Mouse (Mus musculus): Measurements from ENCODE around the gene Dixdc1.

Gene Dixdc1

DNA sequence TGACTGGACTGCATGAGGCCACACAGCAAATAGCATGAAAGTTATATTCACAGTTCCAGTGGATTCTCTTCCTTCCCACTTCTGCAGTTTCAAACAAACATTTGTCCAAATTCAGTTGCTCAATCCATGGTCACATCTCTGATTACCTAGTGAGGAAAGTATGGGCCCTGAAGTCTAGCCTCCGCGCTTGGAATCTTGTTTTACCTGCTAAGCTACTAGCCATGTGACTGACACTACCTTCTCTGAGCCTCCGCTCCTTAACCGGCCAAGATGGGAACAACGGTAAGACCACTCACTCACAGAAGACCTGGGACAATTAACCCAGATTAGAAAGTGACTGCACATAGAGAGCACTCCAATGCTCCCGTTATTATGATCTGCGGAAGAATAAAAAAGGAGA, 6.5 kb upstream of the Dixdc1 start:
- no peak for DNase-seq (ENCODE audit: low read depth, low spot score)

DNA sequence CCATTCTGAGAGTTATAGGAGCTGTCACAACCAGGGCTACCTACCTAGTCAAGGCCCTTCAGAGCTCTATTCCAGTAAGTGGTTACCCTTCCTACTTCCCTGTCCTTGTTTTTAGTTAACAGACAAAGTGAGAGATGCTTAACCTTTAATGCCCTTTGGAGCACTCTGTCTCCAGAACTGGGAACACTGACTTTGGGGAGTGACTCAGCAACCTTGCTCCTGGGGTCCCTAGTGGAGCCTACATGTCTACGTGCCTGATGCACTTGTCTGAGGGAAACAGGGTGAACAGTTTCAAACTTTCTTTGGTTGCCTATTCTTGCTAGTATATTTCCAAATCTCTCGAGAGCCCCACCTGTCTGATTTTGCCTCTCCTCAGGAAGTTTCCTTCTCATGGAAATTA, 3.4 kb upstream of the Dixdc1 start:
- DNase-seq (ENCODE audit: low read depth, low spot score): no peak

DNA sequence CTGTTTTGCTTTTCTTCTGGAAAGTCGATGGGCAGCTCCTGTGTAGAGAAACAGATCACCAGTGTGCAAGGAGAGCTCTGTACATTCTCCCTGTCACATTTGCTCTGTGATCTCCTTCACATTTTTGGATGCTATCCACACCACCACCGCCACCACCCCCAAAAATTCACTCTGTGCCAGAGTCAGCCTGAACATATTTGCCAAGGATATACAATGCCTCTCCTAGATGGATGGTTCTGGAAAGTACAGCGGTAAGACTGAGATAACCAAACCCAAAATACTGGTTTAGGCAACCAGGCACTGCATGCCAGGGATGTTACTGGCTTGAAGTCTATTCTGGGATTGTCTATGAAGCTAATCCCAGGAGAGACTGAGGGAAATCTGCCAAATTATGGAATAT, 2.9 kb upstream of the Dixdc1 start:
- DNase-seq (ENCODE audit: low read depth, low spot score): no peak

DNA sequence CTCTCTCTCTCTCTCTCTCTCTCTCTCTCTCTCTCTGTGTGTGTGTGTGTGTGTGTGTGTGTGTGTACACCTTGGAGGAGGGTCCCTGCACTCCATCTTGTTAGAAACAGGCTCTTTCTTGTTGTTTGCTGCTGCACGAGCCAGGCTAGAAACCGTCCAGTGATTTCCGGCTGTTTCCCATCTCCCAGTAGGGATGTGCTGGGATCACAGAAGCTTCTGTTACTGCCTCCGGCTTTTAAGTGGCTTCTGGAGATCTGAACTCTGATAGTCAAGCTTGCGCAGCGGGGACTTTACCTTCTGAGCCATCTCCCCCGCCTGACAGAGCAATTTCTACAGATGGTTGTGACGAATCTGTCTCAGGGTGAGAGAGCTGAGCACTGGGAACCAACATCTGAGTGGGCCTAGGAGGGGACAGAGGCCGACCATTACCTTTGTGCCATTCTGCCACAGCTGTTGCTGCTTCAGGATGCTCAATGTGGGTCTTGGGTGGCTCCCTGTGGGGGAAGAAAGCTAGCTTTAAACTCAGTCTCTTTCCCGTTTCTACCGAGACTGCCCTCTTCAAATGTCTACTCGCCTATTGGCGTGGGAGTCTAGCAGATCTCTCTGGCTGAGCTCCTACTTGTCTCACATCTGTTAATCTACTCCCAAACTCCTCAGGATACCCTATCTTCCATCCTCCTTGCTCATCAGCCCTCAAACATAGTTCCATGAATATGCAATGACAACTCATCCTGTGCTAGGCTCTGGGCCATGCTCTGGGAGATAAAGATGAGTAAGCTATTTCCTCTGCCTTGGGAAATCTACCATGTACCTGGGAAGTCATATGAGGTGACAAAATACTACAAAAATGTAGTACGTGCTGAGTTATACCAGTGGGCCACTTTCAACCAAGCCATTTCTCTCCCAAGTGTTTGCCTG, 1.8 kb upstream of the Dixdc1 start:
- DNase-seq (ENCODE audit: low read depth, low spot score): peak; percentile 48

DNA sequence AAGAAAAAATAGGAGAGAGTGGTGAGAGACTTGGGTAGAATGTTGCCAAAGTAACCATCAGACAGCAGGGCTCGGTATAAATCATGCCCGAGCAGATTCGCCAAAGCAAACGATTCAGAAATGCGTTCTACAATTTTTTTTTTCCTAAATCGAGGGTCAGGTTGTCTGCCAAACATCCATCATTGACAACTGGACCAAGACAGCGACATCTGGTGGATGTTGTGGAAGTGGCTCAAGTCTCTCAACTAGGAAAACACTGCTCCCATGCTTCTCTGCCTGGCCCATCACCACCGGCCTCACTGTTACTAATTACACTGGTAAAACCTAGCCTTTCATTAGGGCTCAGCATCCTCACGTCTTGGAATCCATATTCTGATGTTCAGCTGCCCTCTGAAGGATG, 4.3 kb downstream of the Dixdc1 start:
- no peak for DNase-seq (ENCODE audit: low read depth, low spot score)

DNA sequence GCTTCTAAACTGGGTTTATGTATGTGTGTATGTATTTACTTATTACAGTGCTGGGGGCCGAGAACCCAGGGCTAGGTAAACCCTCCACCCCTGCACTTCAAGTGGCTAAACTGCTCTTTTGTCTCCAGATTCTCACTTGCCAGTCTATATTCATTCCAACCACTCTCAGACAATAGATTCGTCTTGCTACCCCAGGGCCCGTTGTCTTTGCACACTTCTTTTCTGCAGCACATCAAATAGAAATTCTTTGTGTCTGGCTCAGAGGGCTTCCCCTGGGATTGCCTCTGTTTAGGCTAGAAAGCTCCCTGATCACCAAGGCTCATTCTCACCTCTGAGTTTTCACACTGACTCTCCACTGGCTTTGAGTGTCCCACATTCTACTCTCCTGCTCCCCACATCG, 6.8 kb downstream of the Dixdc1 start:
- DNase-seq (ENCODE audit: low read depth, low spot score): no peak

DNA sequence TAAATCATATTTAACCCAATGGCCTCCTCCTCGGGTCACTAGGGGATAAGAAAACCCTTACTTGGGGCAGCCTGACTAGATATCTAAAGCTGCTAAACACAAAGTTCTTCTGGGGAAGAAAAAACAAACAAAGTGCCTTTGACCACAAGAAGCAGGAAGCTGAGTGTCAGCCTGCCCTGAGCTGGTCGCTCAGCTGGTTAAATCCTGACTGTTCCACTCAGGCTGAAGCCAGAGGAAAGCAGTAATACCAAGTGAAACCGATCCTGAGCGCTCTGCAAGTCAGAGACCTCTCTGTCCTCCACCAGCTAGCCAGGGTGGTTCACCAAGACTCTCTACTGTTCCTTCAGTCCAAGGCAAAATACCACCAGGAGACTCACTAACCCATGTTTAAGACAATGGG, 9.7 kb downstream of the Dixdc1 start:
- no peak for DNase-seq (ENCODE audit: low read depth, low spot score)

DNA sequence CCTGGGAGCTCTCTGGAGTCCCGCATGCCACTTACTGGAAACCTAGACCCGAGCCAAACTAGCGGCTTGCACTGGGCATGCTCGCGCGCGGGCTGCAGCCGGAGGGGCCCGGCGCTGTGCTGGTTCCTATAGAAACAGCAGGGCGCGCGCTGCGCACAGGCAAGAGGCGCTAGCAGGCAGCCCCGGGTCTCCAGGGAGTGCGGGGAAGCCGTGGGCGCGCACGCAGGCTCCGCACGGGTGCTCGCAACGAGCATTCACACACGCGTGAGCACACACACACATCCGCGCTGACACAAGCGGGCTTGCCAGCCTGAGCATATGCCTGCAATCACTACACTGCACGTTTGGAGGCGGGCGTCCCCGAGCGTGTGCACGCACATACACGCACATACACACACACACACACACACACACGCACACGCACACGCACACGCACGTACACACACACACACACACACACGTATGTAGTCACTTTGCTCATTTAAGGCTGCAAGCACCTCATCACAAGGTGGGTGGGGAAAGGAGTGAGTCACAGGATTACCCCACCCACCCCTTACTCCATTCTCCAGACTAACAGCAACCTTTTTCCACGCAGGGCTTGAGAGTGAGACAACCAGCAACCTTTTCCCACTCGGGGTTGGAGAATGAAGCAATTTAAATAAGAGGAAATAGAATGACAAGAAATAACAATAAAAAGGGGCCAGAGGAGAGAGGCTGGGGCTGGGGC, 11.2 kb downstream of the Dixdc1 start:
- peak; percentile 92 for DNase-seq (ENCODE audit: low read depth, low spot score)

DNA sequence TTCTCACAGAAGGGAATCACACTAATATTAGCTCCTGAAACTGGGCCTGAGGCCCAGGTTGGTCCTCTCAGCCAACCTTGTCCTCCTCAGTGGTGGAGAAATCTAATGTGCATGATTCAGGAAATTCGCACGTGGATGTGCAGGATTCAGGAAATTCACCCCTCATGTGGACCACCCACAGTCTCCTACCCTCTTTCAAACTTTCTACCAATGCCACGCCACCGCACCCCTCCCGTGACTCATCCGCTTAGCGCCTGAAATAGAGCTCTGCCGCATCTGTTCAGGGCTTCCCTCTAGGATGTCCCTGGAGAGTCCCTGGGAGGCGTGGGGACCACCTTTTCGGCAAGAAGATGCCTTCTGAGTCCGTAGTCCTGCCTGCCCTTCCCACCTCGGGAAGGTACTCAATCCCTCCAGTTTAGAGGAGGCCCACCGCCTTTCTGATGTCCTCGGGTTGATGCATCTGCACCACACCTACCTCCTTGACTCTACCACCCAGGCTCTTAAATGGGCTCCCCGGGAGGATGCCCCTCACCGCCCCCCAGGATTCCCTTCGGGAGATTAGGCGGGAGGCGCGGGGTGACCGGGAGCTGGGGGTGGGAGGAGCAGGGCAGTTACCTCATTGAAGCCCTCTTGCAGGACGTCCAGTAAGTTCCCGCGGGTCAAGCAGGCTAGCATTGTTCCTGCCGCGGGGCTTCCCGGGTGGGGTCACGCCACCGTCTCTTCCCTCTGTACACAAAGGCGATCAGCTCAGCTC, 12.0 kb downstream of the Dixdc1 start:
- DNase-seq (ENCODE audit: low read depth, low spot score): peak; percentile 67

DNA sequence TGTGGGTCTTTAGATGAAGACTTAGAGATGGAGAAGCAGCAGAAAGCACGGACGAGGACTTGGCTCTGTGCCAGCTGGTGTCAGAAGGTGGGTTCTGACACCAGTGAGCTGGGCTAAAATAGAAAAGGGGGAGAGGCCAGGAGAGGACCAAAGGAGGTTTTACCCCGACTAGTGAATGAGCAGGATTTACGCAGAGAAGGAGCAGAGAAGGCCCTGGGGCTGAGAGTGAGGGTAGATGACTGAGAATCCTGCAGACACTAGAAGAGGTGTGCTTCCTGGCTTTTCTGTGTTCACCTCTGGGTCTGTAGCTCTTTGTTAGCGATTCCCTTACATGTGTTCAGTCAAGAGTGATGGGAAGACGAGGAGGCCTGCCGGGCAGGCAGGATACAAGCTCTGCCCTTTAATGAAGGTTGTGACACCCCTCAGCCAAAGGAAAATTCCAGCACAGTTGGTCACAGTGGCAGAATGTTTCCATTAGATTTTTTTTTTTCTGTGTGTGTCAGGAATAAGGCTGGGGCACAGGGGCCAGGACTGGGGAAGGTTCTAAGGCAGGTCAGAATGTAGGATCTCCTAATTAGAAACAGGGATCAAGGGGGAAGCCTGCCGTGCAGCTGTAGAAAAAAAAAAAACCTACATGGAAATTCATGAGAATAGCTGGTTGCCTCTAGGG, 13.3 kb downstream of the Dixdc1 start:
- DNase-seq (ENCODE audit: low read depth, low spot score): no peak

DNA sequence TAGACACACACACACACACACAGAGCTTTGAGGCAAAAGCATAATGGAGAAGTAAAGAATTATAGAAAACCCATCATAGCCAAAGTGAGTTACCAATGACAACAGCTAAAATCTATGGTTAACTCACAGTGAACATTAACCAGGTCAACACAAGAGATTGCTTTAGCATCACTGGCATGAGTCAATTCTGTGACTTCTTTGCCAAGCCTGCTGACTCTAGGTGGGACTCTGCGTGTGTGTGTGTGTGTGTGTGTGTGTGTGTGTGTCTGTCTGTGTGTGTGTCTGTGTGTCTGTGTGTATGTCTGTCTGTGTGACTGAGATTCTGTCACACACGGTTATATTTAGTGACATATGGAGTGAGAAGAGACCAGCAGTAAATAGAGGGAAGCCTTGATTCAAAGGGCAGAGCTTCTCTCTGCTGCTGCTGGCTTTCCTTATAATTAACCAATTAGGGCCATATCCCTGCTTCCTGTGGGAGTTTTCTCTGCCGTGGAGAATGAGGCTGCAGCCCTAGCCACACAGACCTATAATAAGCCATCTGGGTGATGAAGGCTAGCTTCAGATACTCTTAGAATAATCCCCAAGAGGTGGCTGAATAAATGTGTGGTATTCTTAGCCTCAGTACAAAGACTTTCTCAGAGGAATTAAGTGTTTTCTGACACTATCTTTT, 14.5 kb downstream of the Dixdc1 start:
- no peak for DNase-seq (ENCODE audit: low read depth, low spot score)

DNA sequence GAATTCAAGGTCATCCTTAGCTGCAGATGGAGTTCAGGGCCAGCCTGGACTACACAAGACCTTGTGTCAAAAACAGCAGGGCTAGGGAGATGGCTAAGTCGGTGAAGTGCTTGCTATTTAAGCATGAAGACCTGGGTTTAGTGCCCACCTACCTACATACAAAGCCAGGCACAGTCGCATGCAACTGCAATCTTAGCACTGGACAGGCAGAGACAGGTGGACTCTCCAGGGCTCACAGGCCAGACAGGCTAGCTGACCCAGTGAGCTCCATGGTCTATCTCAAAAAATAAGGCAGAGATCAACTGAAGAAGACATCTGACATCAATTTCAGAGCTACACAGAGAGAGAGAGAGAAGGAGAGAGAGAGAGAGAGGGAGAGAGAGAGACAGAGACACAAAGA, 15.2 kb downstream of the Dixdc1 start:
- DNase-seq (ENCODE audit: low read depth, low spot score): no peak

DNA sequence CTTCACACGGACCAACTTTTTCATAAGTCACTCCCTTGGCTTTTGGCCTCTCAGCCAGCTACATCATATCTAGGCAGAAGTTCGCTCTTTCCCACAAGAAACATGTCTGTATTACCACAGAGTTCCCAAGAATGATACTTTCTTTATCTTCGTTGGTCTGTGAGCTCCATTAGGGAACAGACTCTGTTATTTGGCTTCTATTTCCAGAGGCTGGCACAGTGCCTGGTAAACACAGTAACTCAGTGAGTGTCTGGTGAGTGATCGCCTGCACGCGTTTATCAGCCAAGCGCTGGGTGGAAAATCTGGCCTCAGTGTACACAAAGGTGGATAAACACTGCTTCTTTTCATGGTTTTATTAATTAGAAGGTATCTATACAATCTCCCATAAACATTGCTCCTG, 15.9 kb downstream of the Dixdc1 start:
- DNase-seq (ENCODE audit: low read depth, low spot score): no peak

DNA sequence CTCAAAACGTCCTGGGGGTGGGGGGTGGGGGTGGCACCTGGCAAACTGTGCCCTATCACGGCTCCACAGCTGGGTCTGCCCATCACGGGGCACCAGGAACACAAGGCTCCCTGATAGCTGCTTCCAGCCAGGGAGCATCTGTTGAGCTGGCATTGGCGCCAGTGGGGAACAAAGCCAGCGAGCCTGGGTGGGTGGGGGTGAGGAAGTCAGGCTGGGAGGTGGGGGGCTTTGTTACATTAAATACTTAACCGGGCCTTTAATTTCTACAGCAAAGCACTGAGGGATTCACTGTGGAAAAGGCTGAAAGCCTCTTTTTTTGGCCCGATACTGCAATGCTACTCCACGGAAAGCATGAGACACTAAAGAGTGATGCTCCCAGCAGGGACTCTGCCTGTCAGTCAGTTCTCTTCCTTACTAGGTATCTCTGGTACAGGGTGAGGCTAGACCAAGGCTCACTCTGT, 16.8 kb downstream of the Dixdc1 start:
- DNase-seq (ENCODE audit: low read depth, low spot score): no peak

DNA sequence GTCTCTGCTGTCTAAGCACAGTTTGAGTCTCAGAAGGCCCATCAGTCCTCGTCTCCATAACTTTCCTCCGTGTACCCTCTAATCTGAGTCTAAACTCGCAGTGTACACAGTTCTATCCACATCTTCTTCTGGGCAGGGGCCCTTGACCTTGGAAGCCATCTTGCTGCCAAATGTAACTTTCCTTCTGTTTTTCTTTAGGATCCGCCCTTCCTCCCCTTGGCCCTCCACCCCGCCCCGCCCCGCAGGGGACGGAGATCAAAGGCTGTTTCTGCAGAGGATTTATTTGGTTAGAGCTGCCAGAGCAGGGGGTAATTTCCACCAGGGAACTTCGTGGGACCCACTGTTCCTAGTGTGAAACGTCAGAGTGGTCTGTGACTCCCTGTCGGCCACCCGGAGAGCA, 18.3 kb downstream of the Dixdc1 start:
- no peak for DNase-seq (ENCODE audit: low read depth, low spot score)

DNA sequence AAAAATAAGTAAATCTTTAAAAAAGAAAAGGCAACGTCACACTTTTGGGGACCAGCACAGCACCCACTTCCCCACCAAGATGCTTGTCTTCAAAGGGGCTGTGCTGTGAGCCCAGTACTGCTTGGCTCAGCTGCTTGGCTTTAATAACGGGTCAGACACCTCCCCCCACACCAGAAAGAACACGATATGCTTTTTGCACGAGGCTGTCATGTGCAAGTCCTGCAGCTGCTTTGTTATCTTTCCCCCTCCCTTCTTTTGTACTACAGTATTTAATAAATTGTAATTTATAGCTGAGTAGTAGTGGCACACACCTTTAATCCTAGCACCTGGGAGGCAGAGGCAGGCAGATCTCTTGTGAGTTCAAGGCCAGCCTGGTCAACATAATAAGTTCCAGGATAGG, 20.4 kb downstream of the Dixdc1 start:
- DNase-seq (ENCODE audit: low read depth, low spot score): no peak

DNA sequence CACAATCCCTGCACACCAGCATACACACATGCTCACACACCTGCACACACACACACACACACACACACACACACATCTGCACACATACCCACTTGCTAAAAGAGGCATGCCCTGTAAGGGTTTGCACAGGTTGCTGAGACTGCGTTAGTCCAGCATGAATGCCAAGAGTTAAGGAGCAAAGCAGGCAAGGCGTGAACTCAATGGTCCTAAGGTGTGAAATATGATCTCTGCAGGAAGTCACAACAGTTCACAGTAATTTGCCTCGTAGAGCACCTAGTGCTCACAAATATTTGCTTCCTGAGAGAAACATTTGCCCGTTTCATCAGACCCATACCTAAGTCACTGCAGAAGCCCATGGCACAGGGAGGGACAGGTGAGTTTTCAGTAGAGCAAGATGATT, 25.1 kb downstream of the Dixdc1 start:
- no peak for DNase-seq (ENCODE audit: low read depth, low spot score)

DNA sequence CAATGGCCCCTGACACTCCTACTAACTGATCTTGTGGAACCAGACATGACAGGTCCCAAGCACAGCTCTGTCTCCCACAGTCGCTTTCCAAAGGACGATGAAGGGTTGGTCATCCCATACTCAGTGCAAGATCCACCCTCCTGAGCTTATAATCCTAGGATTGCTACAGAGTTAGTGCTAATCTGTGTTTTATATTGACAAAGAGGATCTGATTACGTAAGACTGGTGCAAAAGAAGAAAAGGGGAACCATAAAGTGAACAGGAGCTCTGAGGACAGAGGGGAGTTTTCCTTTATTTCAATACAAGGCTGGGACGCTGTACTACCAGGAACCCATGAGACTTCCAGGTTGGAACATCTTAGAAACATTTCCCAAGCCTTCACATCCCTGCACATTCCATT, 28.0 kb downstream of the Dixdc1 start:
- no peak for DNase-seq (ENCODE audit: low read depth, low spot score)

DNA sequence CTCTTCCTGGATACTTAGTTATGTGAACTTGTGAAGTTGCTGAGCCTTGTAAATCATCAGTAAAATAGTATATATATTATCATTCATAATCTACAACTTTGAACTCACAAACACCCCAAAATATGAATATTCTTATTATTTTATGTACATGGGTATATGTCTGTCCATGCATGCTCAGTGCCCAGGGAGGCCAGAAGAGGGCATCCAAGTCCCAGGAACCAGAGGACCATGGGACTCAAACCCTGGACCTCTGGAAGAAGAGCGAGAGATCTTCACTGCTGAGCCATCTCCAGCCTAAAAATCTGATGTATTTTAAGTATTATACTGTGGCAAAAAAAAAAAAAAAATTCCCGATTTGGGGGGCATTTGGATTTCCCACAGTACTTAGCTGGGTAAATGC, 30.2 kb downstream of the Dixdc1 start:
- no peak for DNase-seq (ENCODE audit: low read depth, low spot score)

DNA sequence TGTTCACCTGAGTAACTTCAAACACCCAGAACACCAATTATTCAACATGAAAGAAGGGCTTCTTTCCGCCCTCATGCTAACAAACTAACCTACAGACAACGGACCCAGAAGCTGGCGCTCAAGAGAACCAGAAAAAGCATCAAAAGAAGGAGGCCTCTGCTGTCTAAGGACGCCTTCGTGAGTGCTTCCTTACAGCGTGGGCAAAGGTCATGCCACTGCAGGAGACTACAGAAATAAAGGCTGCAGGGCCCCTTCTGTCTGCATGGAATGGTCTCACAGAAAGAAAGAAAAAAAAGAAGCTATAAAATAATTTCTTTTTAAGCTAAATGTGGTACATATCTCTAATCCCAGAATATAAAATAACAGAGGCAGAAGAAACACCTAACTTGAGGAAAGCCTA, 34.4 kb downstream of the Dixdc1 start:
- DNase-seq (ENCODE audit: low read depth, low spot score): no peak

All from telencephalon, adult 2 months (tissue).